Mouse (Mus musculus) heart, embryonic 12.5 days (tissue): ENCODE data around the gene Cidec. TPM values are rescaled to one million over a fixed set of nuclear protein-coding genes. Genes with fewer than 3 reads are reported as not detected.

Experiments used
- ATAC-seq: fragments of 200-750 bp; cut with Nextera tagmentation; 2 replicates; pipeline ENCODE4 v1.8.0; 2017; ENCODE audit warnings: moderate TSS enrichment, moderate library complexity; ENCODE audit not compliant: insufficient number of reproducible peaks, low FRiP score
- H3K27ac ChIP-seq: fragments of 300-500 bp; sonication (generic); 2 replicates; pipeline ENCODE4 v1.5.1; 2016; ENCODE audit warnings: mild to moderate bottlenecking, moderate library complexity; ENCODE audit not compliant: poor library complexity, severe bottlenecking
- H3K27me3 ChIP-seq: fragments of 300-500 bp; sonication (generic); replicated peaks from 2 replicates; pipeline ENCODE4 v1.6.1; 2016; ENCODE audit warnings: mild to moderate bottlenecking, moderate library complexity
- H3K36me3 ChIP-seq: fragments of 300-500 bp; sonication (generic); 2 replicates; pipeline ENCODE4 v1.6.1; 2016; ENCODE audit warnings: mild to moderate bottlenecking, moderate library complexity
- H3K4me1 ChIP-seq: fragments of 300-500 bp; sonication (generic); replicated peaks from 2 replicates; pipeline ENCODE4 v1.6.1; 2016; ENCODE audit warnings: mild to moderate bottlenecking
- H3K4me2 ChIP-seq: fragments of 300-500 bp; sonication (generic); 2 replicates; pipeline ENCODE4 v1.6.1; 2016; ENCODE audit warnings: mild to moderate bottlenecking, moderate library complexity
- H3K4me3 ChIP-seq: fragments of 300-500 bp; sonication (generic); 2 replicates; pipeline ENCODE4 v1.5.1; 2016; ENCODE audit warnings: mild to moderate bottlenecking
- H3K9ac ChIP-seq: fragments of 300-500 bp; sonication (generic); 2 replicates; pipeline ENCODE4 v1.6.1; 2016; ENCODE audit warnings: mild to moderate bottlenecking, moderate library complexity
- H3K9me3 ChIP-seq: fragments of 300-500 bp; sonication (generic); replicated peaks from 2 replicates; pipeline ENCODE4 v1.6.1; 2016; ENCODE audit warnings: mild to moderate bottlenecking, moderate library complexity
- WGBS: fragments of 180-500 bp; shearing (Covaris S2); methylation state at CpG from one replicate; pipeline ENCODE4 v1.1.7; 2016; 5-methylcytosine and 5-hydroxymethylcytosine counted together
- polyA plus RNA-seq: library from polyadenylated mRNA; unstranded; fragments of >200 nt; fragmentation: Nextera tagmentation; extraction: Ambion mirVana; gene quantifications from 2 replicates; pipeline ENCODE4 v1.2.1, GENCODE M21; 2016

The Cidec gene
- polyA plus RNA-seq, 1 experiment from 2014 or later = not detected

DNA sequence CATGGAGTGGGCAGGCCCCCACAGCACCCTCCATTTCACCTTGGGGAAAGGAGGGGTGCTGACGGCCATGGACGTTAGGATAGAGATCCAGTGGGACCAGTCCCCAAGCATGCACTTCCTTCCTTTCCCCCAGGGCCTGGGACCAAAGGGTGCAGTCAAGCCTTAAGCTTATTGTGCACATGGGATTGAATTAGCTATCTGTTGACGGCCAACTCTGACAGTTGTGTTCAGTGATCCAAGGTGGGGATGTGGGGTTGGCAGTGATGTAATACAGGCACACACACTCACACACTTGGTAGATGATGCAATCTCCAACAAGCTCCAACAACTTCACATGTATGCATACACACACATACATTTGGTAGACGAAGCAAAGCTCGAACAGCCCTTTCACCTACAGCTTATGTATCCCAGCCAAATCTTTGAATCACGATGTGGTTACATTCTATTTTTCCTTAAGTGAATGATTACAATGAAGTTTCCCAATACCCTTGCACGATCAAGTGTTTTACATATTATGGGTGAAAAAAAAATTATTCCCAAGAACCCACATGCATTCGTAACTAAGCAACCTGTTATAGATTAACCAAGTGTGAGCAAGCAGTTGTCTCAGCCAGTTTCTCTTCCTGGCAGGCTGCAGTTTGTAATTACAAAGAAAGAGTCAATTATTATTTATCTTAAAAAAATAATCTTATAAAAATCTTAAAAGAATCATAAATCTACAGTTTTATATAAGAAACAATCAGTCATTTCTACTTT lies 8.8 kb upstream of the Cidec start:
- 91% methylated on average over 8 of the region's 8 CpGs for WGBS
- ATAC-seq = no peak
- Histone ChIP-seq H3K4me3 (no peak overlapping the region), H3K27ac (no peak overlapping the region), H3K4me2 (no peak overlapping the region), H3K27me3 (no peaks in the 10 kb centered on the region), H3K9ac (no peak overlapping the region), H3K4me1 (peaks cover 11% of the 10 kb centered on the region), H3K9me3 (no peaks in the 10 kb centered on the region), H3K36me3 (peaks cover 34% of the 10 kb centered on the region)

DNA sequence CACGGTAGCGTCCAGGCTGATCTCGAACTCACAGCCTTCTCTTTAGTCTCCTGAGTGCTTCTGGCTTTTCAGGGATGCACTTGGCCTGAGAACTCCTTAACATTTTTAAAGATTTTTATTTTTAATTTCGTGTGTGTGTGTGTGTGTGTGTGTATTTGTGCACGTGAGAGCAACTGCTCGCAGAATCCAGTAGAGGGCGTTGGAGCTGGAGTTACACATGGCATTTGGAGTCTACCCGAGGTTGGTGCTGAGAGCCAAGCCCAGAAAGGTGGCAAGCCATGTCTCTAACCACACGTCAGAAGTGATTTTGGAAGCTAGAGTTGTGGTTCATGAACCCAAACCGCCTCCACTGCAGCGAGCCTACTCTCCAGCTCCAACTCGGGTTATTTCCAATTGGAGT lies 7.5 kb upstream of the Cidec start:
- H3K9ac ChIP-seq = peak overlapping the region; percentile 89
- H3K9me3 ChIP-seq = no peaks in the 10 kb centered on the region
- WGBS = 49% methylated on average over 12 of the region's 12 CpGs
- ATAC-seq = no peak
- peaks cover 24% of the 10 kb centered on the region for H3K36me3 ChIP-seq
- H3K4me3 ChIP-seq = peak overlapping the region; percentile 78
- H3K4me2 ChIP-seq = peak overlapping the region; percentile 89
- H3K4me1 ChIP-seq = peaks cover 11% of the 10 kb centered on the region
- H3K27me3 ChIP-seq = no peaks in the 10 kb centered on the region
- H3K27ac ChIP-seq = no peak overlapping the region

DNA sequence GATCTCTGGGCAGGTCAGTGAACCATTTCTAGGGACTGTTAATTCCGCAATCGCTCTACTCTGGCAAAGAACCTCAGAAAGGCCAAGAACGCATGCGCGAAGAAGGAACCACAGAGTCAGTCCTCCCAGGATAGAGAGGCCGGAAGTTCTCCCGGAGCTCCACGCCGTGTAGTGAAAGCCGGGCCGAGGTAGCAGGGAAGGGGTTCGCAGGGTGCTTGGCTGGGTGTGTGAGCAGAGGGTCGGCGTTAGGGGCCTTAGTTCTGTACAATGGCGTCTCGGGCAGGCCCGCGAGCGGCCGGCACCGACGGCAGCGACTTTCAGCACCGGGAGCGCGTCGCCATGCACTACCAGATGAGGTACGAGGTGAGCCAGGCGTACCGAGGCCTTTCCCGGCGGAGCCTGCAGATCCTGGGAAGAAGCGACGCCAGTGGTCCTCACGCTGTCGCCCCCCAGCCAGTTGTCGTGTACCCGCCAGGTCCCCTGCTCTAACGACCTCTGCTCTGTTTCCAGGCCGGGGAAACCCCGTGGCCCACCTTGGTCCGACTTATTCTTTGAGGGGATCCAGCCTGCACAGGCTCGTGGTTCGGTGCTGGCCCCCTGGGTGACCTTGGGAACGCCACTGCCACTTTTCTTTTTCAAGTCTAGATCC lies 7.0 kb upstream of the Cidec start, which contains the start of gene Jagn1:
Gene Jagn1 (plus strand): TSS at position 128 of the 649 bp plus-strand sequence.
- H3K9ac ChIP-seq = peak within 1 kb of the TSS; percentile 89
- H3K4me1 ChIP-seq = peaks cover 11% of the 10 kb centered on the region
- H3K4me3 ChIP-seq = peak within 1 kb of the TSS; percentile 78
- H3K27me3 ChIP-seq = no peaks in the 10 kb centered on the region
- peaks cover 18% of the 10 kb centered on the region for H3K36me3 ChIP-seq
- H3K27ac ChIP-seq = 0 out of 2 replicates have a peak within 1 kb of the TSS, but pooled peaks have one; percentile 23
- peak within 1 kb of the TSS; percentile 89 for H3K4me2 ChIP-seq
- 1% methylated on average over 45 of the region's 45 CpGs for WGBS
- no peaks in the 10 kb centered on the region for H3K9me3 ChIP-seq
- ATAC-seq = peak; percentile 91

DNA sequence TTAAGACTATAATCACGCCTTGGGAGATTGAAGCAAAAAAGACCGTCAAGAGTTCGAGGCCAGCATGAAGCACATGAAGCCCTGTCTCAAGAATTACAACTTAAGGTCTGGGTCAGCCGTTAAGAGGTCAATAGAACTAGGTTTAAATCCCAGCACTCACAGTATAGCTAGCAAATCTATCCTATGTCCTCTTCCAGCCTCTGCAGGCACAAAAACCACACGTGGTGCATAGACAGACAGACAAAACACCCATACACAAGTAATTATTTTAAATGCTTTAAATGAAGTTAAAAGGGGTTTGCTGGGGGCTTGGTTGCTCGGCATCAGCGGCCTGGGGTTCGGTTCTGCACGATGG lies 6.5 kb upstream of the Cidec start:
- 0 out of 2 replicates have a peak, but pooled peaks cover 4% of the 10 kb centered on the region for H3K27me3 ChIP-seq
- no peaks in the 10 kb centered on the region for H3K9me3 ChIP-seq
- H3K4me2 ChIP-seq = peak overlapping the region; percentile 89
- peak overlapping the region; percentile 89 for H3K9ac ChIP-seq
- H3K4me3 ChIP-seq = peak overlapping the region; percentile 78
- no peak overlapping the region for H3K27ac ChIP-seq
- 42% methylated on average over 9 of the region's 9 CpGs for WGBS
- peaks cover 13% of the 10 kb centered on the region for H3K36me3 ChIP-seq
- H3K4me1 ChIP-seq = peaks cover 11% of the 10 kb centered on the region
- ATAC-seq = no peak

DNA sequence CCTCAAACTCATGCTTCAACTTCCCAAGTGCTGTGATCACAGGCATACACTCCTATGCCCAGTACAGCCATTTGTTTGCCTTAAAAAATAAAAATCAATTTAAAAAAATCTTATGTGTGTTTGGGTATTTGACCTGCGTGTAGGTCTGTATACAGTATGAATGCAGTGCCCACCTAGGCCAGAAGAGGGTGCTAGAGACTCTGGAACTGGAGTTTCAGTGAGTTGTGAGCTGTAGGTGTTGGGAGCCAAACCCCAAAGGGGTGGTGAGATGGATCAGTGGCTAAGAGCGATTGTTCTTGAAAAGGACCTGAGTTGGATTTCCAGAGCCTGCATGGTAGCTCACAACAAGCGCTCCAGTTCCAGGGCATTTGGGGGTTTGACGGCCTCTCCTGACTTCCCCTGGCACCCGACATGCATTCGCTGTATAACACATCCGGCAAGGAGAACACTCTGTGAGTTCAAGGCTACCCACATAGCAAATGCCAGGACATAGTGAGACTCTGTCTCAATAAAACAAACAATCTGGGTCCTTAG lies 5.7 kb upstream of the Cidec start:
- Histone ChIP-seq H3K4me3 (no peak overlapping the region), H3K4me2 (no peak overlapping the region), H3K27ac (no peak overlapping the region), H3K9ac (no peak overlapping the region), H3K27me3 (0 out of 2 replicates have a peak, but pooled peaks cover 4% of the 10 kb centered on the region), H3K4me1 (peaks cover 11% of the 10 kb centered on the region), H3K9me3 (no peaks in the 10 kb centered on the region), H3K36me3 (peaks cover 5% of the 10 kb centered on the region)
- WGBS = 53% methylated on average over 7 of the region's 7 CpGs
- ATAC-seq = no peak

DNA sequence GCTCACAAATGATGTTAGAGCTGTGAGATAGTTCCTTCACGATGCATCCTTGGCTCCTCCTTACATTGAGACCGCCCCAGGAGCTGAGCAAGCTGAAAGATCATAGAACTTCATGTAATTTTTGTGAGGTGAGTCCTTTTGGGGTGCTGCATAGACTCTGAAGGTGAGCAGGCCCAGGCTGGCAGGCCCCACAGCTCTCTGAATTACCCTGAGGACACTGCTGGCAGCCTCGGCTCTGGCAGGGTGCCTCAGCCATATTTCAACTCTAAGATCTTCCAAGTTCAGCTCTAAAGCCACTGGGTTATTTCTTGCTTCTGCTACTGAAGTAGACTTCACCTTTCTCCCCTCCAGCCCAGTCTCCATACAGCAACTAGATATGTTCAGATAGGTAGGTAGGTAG lies 5.1 kb upstream of the Cidec start:
- Histone ChIP-seq H3K4me2 (no peak overlapping the region), H3K4me1 (peaks cover 11% of the 10 kb centered on the region), H3K9me3 (no peaks in the 10 kb centered on the region), H3K36me3 (peaks cover 1% of the 10 kb centered on the region; the same call in 1 of the 2 replicates), H3K4me3 (no peak overlapping the region), H3K9ac (no peak overlapping the region), H3K27ac (no peak overlapping the region), H3K27me3 (0 out of 2 replicates have a peak, but pooled peaks cover 4% of the 10 kb centered on the region)
- WGBS = 84% methylated on average over 3 of the region's 3 CpGs
- ATAC-seq = no peak

DNA sequence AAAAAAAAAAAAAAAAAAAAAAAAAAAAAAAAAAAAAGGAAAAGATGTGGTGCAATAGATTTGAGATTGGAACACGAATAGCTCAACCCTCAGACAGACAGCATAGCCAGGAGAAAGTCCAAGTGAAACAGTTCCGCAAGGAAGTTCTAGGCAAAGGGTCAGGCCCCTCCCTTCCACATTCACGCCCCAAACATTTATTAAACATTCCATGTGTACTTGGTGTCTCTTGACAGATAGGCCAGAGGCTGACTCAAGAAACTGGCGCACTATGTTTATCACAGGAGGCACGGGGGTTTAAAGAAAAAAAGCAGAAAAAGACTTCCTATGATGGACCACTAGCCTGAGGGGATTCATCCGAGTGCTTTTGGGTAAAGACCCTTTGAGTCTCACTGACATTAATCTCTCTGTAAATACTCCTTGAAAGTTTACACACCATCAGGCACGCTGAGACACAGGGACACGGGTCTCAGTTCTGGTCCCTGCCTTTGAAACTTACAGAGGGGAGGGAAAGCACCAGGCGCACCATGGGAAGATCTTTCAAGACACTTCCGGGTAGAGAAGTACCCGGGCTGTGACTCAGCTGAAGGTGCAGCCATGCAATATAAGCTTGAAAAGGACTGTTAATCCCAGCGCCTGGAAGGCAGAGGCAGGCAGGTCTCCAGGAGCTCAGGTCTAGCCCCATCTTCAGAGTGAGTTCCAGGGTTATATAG lies 3.3 kb upstream of the Cidec start:
- no peak overlapping the region for H3K4me2 ChIP-seq
- H3K36me3 ChIP-seq = no peaks in the 10 kb centered on the region
- no peak for ATAC-seq
- WGBS = 57% methylated on average over 12 of the region's 12 CpGs
- 0 out of 2 replicates have a peak, but pooled peaks cover 4% of the 10 kb centered on the region for H3K27me3 ChIP-seq
- peaks cover 11% of the 10 kb centered on the region for H3K4me1 ChIP-seq
- H3K27ac ChIP-seq = no peak overlapping the region
- no peak overlapping the region for H3K9ac ChIP-seq
- no peaks in the 10 kb centered on the region for H3K9me3 ChIP-seq
- H3K4me3 ChIP-seq = no peak overlapping the region

DNA sequence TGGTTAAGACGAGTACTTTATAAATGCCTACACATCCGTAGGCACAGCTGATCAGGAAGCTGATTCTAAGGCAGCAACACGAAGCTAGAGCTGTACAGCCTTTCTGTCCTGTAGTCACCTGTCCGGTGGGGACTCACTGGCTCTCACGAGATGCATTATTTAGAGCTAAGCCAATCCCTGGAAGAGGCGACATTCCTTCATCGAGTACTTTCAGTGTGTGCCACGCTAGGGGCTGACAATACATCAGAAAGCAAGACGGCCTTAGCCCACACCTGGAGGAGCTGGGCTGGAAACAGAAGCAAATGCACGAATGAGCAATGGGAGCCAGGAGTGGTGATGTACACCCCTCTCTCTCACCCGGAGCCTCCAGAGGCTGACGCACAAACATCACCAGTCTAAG lies 1.6 kb upstream of the Cidec start:
- Histone ChIP-seq H3K4me2 (no peak overlapping the region), H3K9ac (no peak overlapping the region), H3K27me3 (0 out of 2 replicates have a peak, but pooled peaks cover 4% of the 10 kb centered on the region), H3K36me3 (no peaks in the 10 kb centered on the region), H3K4me3 (no peak overlapping the region), H3K4me1 (0 out of 2 replicates have a peak, but pooled peaks cover 2% of the 10 kb centered on the region), H3K9me3 (no peaks in the 10 kb centered on the region), H3K27ac (no peak overlapping the region)
- ATAC-seq = no peak
- WGBS = 69% methylated on average over 12 of the region's 12 CpGs

DNA sequence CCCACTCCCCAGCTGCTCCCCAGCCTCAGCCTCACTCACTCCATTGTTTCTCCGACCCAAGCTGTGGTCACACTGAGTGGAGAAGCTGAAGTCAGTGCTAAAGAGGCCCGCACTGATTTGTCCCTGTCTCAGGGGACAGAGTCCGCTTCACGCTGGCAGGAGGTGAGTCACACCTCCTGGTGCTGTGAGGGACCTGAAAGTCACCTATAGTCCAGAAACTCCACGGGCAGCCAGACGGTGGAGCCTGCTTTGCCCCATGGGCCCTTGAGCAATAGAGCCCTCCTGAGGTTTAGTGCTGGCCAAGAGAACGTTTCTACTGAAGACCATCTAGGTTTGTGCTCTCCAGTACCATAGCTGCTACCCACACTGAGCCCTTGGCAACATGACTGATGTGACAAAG lies 869 bp downstream of the Cidec start:
- no peak for ATAC-seq
- Histone ChIP-seq H3K4me1 (no peaks in the 10 kb centered on the region), H3K9me3 (no peaks in the 10 kb centered on the region), H3K9ac (no peak overlapping the region), H3K4me3 (no peak overlapping the region), H3K4me2 (no peak overlapping the region), H3K36me3 (no peaks in the 10 kb centered on the region), H3K27me3 (0 out of 2 replicates have a peak, but pooled peaks cover 4% of the 10 kb centered on the region), H3K27ac (no peak overlapping the region)
- 70% methylated on average over 7 of the region's 7 CpGs for WGBS

DNA sequence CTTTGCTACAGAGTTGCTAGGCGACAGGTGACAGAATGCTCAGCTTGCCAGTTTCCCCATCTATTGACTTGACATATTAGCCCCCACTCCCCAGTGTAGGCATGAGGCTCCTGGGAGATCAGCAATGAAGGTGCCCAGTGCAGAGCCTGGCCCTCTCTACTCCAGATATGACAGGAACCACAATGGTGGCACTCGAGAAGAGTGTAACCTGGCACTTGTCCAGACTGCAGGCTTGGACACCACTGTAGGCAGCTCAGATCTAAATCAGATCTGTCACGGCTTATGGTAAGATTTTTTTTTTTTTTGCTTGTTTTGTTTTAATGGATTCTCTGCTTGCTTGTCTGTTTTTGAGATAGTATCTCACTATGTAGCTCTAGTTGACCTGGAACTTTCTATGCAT lies 1.9 kb downstream of the Cidec start:
- no peak for ATAC-seq
- H3K9ac ChIP-seq = no peak overlapping the region
- H3K36me3 ChIP-seq = no peaks in the 10 kb centered on the region
- H3K4me3 ChIP-seq = no peak overlapping the region
- H3K9me3 ChIP-seq = no peaks in the 10 kb centered on the region
- H3K4me2 ChIP-seq = no peak overlapping the region
- H3K27ac ChIP-seq = no peak overlapping the region
- 59% methylated on average over 3 of the region's 3 CpGs for WGBS
- 0 out of 2 replicates have a peak, but pooled peaks cover 4% of the 10 kb centered on the region for H3K27me3 ChIP-seq
- no peaks in the 10 kb centered on the region for H3K4me1 ChIP-seq

DNA sequence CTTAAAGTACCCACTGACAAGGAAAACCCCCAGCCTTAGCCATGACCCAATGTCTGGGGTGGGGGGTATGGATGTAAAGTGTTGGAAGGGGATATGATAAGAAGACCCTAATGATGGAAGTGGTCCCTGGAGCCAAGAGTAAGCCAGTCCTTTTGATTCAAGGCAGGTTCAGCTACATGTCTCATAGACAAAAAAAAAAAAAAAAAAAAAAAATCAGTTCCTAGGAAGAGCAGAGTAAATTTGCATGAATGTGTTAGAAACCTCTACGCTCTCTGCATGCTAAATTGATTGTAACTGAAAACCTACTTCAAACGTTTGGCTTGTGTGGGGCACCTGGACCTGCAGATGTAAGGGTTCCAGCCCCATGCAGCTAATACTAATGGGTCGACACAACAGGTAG lies 3.8 kb downstream of the Cidec start:
- Histone ChIP-seq H3K27me3 (no peaks in the 10 kb centered on the region), H3K4me1 (no peaks in the 10 kb centered on the region), H3K9me3 (no peaks in the 10 kb centered on the region), H3K4me3 (no peak overlapping the region), H3K9ac (no peak overlapping the region), H3K27ac (no peak overlapping the region), H3K4me2 (no peak overlapping the region), H3K36me3 (no peaks in the 10 kb centered on the region)
- WGBS = 52% methylated on average over 3 of the region's 3 CpGs
- ATAC-seq = no peak
